Mouse (Mus musculus): Measurements from ENCODE around the gene Kcnh2. TPM values are rescaled to one million over a fixed set of nuclear protein-coding genes. Genes with fewer than 3 reads are reported as not detected.

The Kcnh2 gene
- total and polyA plus RNA-seq, 3 experiments, result 1.3 to 12.6 (median 6.8) TPM

- Histone ChIP-seq H3K27me3 (ENCODE audit: insufficient read depth, low read length) (peaks cover 7% of the 10 kb centered on the region; the same call in 1 of the 2 replicates), H3K9me3 (replicated peaks) (peaks cover 7% of the 10 kb centered on the region), H3K4me3 (ENCODE audit: low read depth, low read length) (no peak overlapping the region), H3K4me1 (ENCODE audit: insufficient read depth, low read depth, low read length) (peaks cover 68% of the 10 kb centered on the region), H3K36me3 (replicated peaks) (peaks cover 15% of the 10 kb centered on the region)
- ATAC-seq (ENCODE audit: extremely low read depth, insufficient number of reproducible peaks, low FRiP score, poor library complexity, severe bottlenecking) (no peak), DNase-seq (ENCODE audit: low spot score) (no peak)
- no peak for TF ChIP-seq GATA2 (IDR thresholded peaks at IDR 0.05; ENCODE audit: borderline replicate concordance, low read depth, low read length)
- no peak for TF ChIP-seq GATA1 (IDR thresholded peaks at IDR 0.05; ENCODE audit: borderline replicate concordance, low read length)
- TF ChIP-seq POLR2AphosphoS5 (IDR thresholded peaks at IDR 0.05; ENCODE audit: insufficient replicate concordance, low read depth, low read length), result no peak
- TF ChIP-seq CTCF (IDR thresholded peaks at IDR 0.05; ENCODE audit: low read depth, low read length), result no peak
- TF ChIP-seq TAL1 (conservative IDR thresholded peaks at IDR 0.05; ENCODE audit: low read depth, low read length), result no peak
These were observed 41.3 kb upstream of the Kcnh2 start for GRCm38 (mm10) chr5:24392724-24393123.

- DNase-seq (ENCODE audit: low spot score), result no peak
- Histone ChIP-seq H3K9me3 (replicated peaks) (peaks cover 13% of the 10 kb centered on the region), H3K4me3 (ENCODE audit: low read depth, low read length) (no peak within 1 kb of the TSS), H3K36me3 (replicated peaks) (peaks cover 10% of the 10 kb centered on the region), H3K4me1 (ENCODE audit: insufficient read depth, low read depth, low read length) (peaks cover 70% of the 10 kb centered on the region), H3K27me3 (ENCODE audit: insufficient read depth, low read length) (peaks cover 15% of the 10 kb centered on the region)
- no peak for ATAC-seq (ENCODE audit: extremely low read depth, insufficient number of reproducible peaks, low FRiP score, poor library complexity, severe bottlenecking)
- TF ChIP-seq TAL1 (conservative IDR thresholded peaks at IDR 0.05; ENCODE audit: low read depth, low read length), result no peak
- no peak for TF ChIP-seq CTCF (IDR thresholded peaks at IDR 0.05; ENCODE audit: low read depth, low read length)
- no peak for TF ChIP-seq GATA1 (IDR thresholded peaks at IDR 0.05; ENCODE audit: borderline replicate concordance, low read length)
- no peak for TF ChIP-seq POLR2AphosphoS5 (IDR thresholded peaks at IDR 0.05; ENCODE audit: insufficient replicate concordance, low read depth, low read length)
- TF ChIP-seq GATA2 (IDR thresholded peaks at IDR 0.05; ENCODE audit: borderline replicate concordance, low read depth, low read length), result no peak
These were observed 40.5 kb upstream of the Kcnh2 start, which contains the start of gene Atg9b for GRCm38 (mm10) chr5:24391864-24392263. Atg9b (minus strand) TSS chr5:24392143.

- Histone ChIP-seq H3K4me3 (ENCODE audit: low read depth, low read length) (peak overlapping the region; percentile 42; the same call in 1 of the 2 replicates), H3K36me3 (replicated peaks) (peaks cover 2% of the 10 kb centered on the region), H3K9me3 (replicated peaks) (peaks cover 13% of the 10 kb centered on the region), H3K27me3 (ENCODE audit: insufficient read depth, low read length) (peaks cover 20% of the 10 kb centered on the region), H3K4me1 (ENCODE audit: insufficient read depth, low read depth, low read length) (peaks cover 71% of the 10 kb centered on the region)
- DNase-seq (ENCODE audit: low spot score) (no peak), ATAC-seq (ENCODE audit: extremely low read depth, insufficient number of reproducible peaks, low FRiP score, poor library complexity, severe bottlenecking) (no peak)
- TF ChIP-seq GATA1 (IDR thresholded peaks at IDR 0.05; ENCODE audit: borderline replicate concordance, low read length), result no peak
- TF ChIP-seq GATA2 (IDR thresholded peaks at IDR 0.05; ENCODE audit: borderline replicate concordance, low read depth, low read length), result no peak
- TF ChIP-seq TAL1 (conservative IDR thresholded peaks at IDR 0.05; ENCODE audit: low read depth, low read length), result no peak
- no peak for TF ChIP-seq CTCF (IDR thresholded peaks at IDR 0.05; ENCODE audit: low read depth, low read length)
- TF ChIP-seq POLR2AphosphoS5 (IDR thresholded peaks at IDR 0.05; ENCODE audit: insufficient replicate concordance, low read depth, low read length), result no peak
These were observed 38.2 kb upstream of the Kcnh2 start for GRCm38 (mm10) chr5:24389658-24390020.

- H3K4me3 ChIP-seq (ENCODE audit: low read depth, low read length), result peak overlapping the region; percentile 42; the same call in 1 of the 2 replicates
- peaks cover 20% of the 10 kb centered on the region for H3K27me3 ChIP-seq (ENCODE audit: insufficient read depth, low read length)
- ATAC-seq (ENCODE audit: extremely low read depth, insufficient number of reproducible peaks, low FRiP score, poor library complexity, severe bottlenecking), result peak; percentile 54
- TF ChIP-seq TAL1 (conservative IDR thresholded peaks at IDR 0.05; ENCODE audit: low read depth, low read length) (no peak), GATA2 (IDR thresholded peaks at IDR 0.05; ENCODE audit: borderline replicate concordance, low read depth, low read length) (no peak), CTCF (IDR thresholded peaks at IDR 0.05; ENCODE audit: low read depth, low read length) (no peak), GATA1 (IDR thresholded peaks at IDR 0.05; ENCODE audit: borderline replicate concordance, low read length) (no peak), POLR2AphosphoS5 (IDR thresholded peaks at IDR 0.05; ENCODE audit: insufficient replicate concordance, low read depth, low read length) (no peak)
- peaks cover 75% of the 10 kb centered on the region for H3K4me1 ChIP-seq (ENCODE audit: insufficient read depth, low read depth, low read length)
- peaks cover 2% of the 10 kb centered on the region for H3K36me3 ChIP-seq (replicated peaks)
- H3K9me3 ChIP-seq (replicated peaks), result peaks cover 13% of the 10 kb centered on the region
- DNase-seq (ENCODE audit: low spot score), result peak; percentile 89
These were observed 37.7 kb upstream of the Kcnh2 start for GRCm38 (mm10) chr5:24389011-24389657.

- Histone ChIP-seq H3K27me3 (ENCODE audit: insufficient read depth, low read length) (peaks cover 20% of the 10 kb centered on the region), H3K9me3 (replicated peaks) (peaks cover 13% of the 10 kb centered on the region), H3K4me1 (ENCODE audit: insufficient read depth, low read depth, low read length) (peaks cover 75% of the 10 kb centered on the region), H3K36me3 (replicated peaks) (peaks cover 2% of the 10 kb centered on the region), H3K4me3 (ENCODE audit: low read depth, low read length) (peak overlapping the region; percentile 16; the same call in 1 of the 2 replicates)
- no peak for ATAC-seq (ENCODE audit: extremely low read depth, insufficient number of reproducible peaks, low FRiP score, poor library complexity, severe bottlenecking)
- DNase-seq (ENCODE audit: low spot score), result no peak
- no peak for TF ChIP-seq CTCF (IDR thresholded peaks at IDR 0.05; ENCODE audit: low read depth, low read length)
- TF ChIP-seq GATA1 (IDR thresholded peaks at IDR 0.05; ENCODE audit: borderline replicate concordance, low read length), result no peak
- TF ChIP-seq POLR2AphosphoS5 (IDR thresholded peaks at IDR 0.05; ENCODE audit: insufficient replicate concordance, low read depth, low read length), result no peak
These were observed 37.0 kb upstream of the Kcnh2 start for GRCm38 (mm10) chr5:24388246-24388915.
